Mouse (Mus musculus) liver, embryonic 14.5 days (tissue): ENCODE measurements around the gene Arrdc1. TPM values are rescaled to one million over a fixed set of nuclear protein-coding genes. Genes with fewer than 3 reads are reported as not detected.

Experiments
- ATAC-seq: fragments of 200-750 bp; cut with Nextera tagmentation; 2 replicates; pipeline ENCODE4 v1.8.0; 2017; ENCODE audit warnings: moderate number of reproducible peaks, mild to moderate bottlenecking, moderate library complexity; ENCODE audit not compliant: insufficient read depth
- DNase-seq, 3 experiments: peaks; one replicate each; pipeline ENCODE4 v3.0.0-alpha.2; 2012 to 2013; ENCODE audit warnings: low read depth in 3 of 3, low spot score in 3 of 3
- H3K27ac ChIP-seq: fragments of 300-500 bp; sonication (generic); 2 replicates; pipeline ENCODE4 v1.5.1; 2014; ENCODE audit warnings: moderate library complexity, mild to moderate bottlenecking, control low read depth, inconsistent platforms
- H3K27me3 ChIP-seq: fragments of 300-500 bp; sonication (generic); 2 replicates; pipeline ENCODE4 v1.6.1; 2014; ENCODE audit warnings: mild to moderate bottlenecking, low read length, moderate library complexity; ENCODE audit not compliant: control insufficient read depth, insufficient read depth
- H3K36me3 ChIP-seq: fragments of 300-500 bp; sonication (generic); replicated peaks from 2 replicates; pipeline ENCODE4 v1.6.1; 2014; ENCODE audit warnings: low read depth; ENCODE audit not compliant: control insufficient read depth, insufficient read depth
- H3K4me1 ChIP-seq, 2 experiments: fragments of 200-500 bp in 1 of 2; fragments of 300-500 bp in 1 of 2; sonication (generic) in 1 of 2; replicated peaks; 2 replicates each; pipeline ENCODE4 v1.6.1; 2012 to 2014; ENCODE audit warnings: antibody characterized with exemption in 1 of 2, inconsistent platforms in 1 of 2, low read length in 1 of 2; ENCODE audit not compliant: control insufficient read depth in 2 of 2, insufficient read depth in 2 of 2
- H3K4me2 ChIP-seq: fragments of 300-500 bp; sonication (generic); 2 replicates; pipeline ENCODE4 v1.6.1; 2014; ENCODE audit warnings: low read depth, mild to moderate bottlenecking, control low read depth, moderate library complexity
- H3K4me3 ChIP-seq, 2 experiments: fragments of 200-500 bp in 1 of 2; fragments of 300-500 bp in 1 of 2; sonication (generic) in 1 of 2; 2 replicates each; pipeline ENCODE4 v1.5.1; 2012 to 2014; ENCODE audit warnings: low read depth in 2 of 2, low read length in 2 of 2, mild to moderate bottlenecking in 2 of 2, control low read depth in 1 of 2, inconsistent platforms in 1 of 2, moderate library complexity in 1 of 2; ENCODE audit not compliant: insufficient read depth in 1 of 2
- H3K9ac ChIP-seq: fragments of 300-500 bp; sonication (generic); replicated peaks from 2 replicates; pipeline ENCODE4 v1.6.1; 2014; ENCODE audit warnings: mild to moderate bottlenecking, control low read depth, moderate library complexity
- H3K9me3 ChIP-seq: fragments of 300-500 bp; sonication (generic); 2 replicates; pipeline ENCODE4 v1.6.1; 2016; ENCODE audit warnings: low read length, mixed read lengths; ENCODE audit not compliant: control insufficient read depth
- CTCF ChIP-seq: IDR thresholded peaks from 2 replicates; pipeline ENCODE4 v1.5.1; 2016; ENCODE audit warnings: antibody characterized with exemption, low read depth, control low read depth
- EP300 ChIP-seq: IDR thresholded peaks from 2 replicates; pipeline ENCODE4 v1.6.1; 2016; ENCODE audit warnings: antibody characterized with exemption, low read depth
- WGBS: fragments of 180-500 bp; shearing (Covaris S2); extraction: QIAGEN DNeasy Blood & Tissue Kit; methylation state at CpG from one replicate; pipeline ENCODE4 v1.1.7; 2014; ENCODE audit not compliant: insufficient replicate concordance; 5-methylcytosine and 5-hydroxymethylcytosine counted together
- polyA plus RNA-seq, 2 experiments: library from polyadenylated mRNA; depleted of rRNA in 1 of 2; stranded (reverse) in 1 of 2; unstranded in 1 of 2; fragments of >200 nt; fragmentation: Nextera tagmentation in 1 of 2; extraction: Ambion mirVana in 1 of 2; gene quantifications; 2 replicates each; pipeline versions ENCODE4 v1.2.1 to v1.2.3; 2012 to 2014

Arrdc1 gene
- polyA plus RNA-seq, 2 experiments: 10.9 to 20.8 TPM

DNA sequence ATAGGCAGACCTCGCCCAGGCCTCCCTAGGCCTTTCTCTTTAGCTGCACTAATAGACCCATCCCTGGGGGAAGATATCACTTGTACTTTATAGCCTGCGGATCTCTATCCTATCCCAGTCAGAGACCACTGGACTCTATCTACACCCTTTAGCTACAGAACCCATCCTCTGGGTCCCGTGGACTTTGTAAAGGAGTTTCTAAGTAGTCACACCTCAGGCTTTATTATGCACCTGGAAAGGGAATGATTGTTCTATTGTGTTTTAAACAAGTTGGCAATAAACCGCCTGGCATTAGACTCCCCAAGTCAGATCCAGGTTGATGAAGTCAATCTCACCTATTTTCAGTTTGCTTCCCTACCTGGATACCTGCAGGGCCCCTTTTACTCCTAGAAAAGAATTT, 22.9 kb downstream of the Arrdc1 start:
- H3K4me1 ChIP-seq: no peaks in the 10 kb centered on the region
- H3K4me3 ChIP-seq: no peak overlapping the region
- no peaks in the 10 kb centered on the region for H3K9me3 ChIP-seq
- no peak overlapping the region for H3K27ac ChIP-seq
- DNase-seq (no peak), ATAC-seq (no peak)
- H3K36me3 ChIP-seq: no peaks in the 10 kb centered on the region
- no peak overlapping the region for H3K4me2 ChIP-seq
- no peaks in the 10 kb centered on the region for H3K27me3 ChIP-seq
- no peak overlapping the region for H3K9ac ChIP-seq
- TF ChIP-seq CTCF (no peak), EP300 (no peak)
- WGBS: 82% methylated on average over 4 of the region's 4 CpGs

DNA sequence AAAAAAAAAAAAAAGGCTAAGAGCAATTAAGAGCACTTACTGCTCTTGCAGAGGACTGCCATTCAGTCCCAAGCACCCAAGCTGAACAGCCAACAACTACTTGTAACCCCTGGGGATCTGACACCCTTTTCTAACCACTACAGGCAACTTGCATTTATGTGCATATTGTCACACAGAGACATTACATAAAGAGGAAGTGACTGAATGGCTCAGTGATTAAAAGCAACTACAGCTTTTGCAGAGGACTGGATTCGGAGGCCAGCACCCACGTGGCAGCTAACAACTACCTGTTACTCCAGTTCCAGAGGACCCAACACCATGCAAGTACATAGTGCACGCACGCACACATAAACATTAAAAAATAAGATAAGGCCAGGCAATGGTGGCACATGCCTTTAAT, 24.6 kb downstream of the Arrdc1 start:
- DNase-seq: no peak
- Histone ChIP-seq H3K4me3 (no peak overlapping the region), H3K4me2 (no peak overlapping the region), H3K9me3 (no peaks in the 10 kb centered on the region), H3K27ac (no peak overlapping the region), H3K4me1 (0 out of 4 replicates have a peak, but pooled peaks cover 0 to 2% of the 10 kb centered on the region in 2 experiments), H3K36me3 (no peaks in the 10 kb centered on the region), H3K9ac (no peak overlapping the region), H3K27me3 (no peaks in the 10 kb centered on the region)
- no peak for ATAC-seq
- WGBS: 54% methylated on average over 4 of the region's 4 CpGs
- no peak for TF ChIP-seq EP300
- TF ChIP-seq CTCF: no peak

DNA sequence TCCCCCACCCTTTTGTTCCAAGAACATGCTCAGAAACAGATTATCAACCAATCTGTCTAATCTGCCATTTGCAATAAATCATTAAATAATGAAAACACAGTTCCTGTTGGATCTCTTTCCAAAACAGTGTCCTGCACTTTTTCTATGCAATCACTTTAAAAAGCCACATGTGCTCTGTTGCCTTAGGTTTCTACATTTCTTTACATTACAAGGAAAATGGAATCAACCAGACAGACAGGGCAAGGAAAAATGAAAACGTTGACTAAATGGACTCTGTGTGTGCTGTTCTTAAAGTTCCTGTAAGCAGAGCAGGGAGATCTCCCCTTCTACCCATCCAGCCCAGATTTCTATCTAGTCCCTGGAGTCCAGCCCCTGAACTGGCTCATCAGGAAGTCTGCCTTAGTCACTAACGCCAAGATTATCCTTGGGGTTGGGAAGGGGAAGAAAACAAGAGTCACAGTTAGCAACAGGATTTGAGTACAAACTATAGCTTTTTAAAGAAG, 29.3 kb downstream of the Arrdc1 start:
- Histone ChIP-seq H3K4me3 (no peak overlapping the region), H3K4me1 (peaks cover 0 to 4% of the 10 kb centered on the region in 2 experiments; a peak in 1 of 4 replicates), H3K9me3 (no peaks in the 10 kb centered on the region), H3K27me3 (no peaks in the 10 kb centered on the region), H3K4me2 (no peak overlapping the region), H3K9ac (no peak overlapping the region), H3K27ac (no peak overlapping the region), H3K36me3 (no peaks in the 10 kb centered on the region)
- WGBS: 17% methylated on average over 2 of the region's 2 CpGs
- DNase-seq (no peak), ATAC-seq (no peak)
- no peak for TF ChIP-seq EP300
- TF ChIP-seq CTCF: no peak

DNA sequence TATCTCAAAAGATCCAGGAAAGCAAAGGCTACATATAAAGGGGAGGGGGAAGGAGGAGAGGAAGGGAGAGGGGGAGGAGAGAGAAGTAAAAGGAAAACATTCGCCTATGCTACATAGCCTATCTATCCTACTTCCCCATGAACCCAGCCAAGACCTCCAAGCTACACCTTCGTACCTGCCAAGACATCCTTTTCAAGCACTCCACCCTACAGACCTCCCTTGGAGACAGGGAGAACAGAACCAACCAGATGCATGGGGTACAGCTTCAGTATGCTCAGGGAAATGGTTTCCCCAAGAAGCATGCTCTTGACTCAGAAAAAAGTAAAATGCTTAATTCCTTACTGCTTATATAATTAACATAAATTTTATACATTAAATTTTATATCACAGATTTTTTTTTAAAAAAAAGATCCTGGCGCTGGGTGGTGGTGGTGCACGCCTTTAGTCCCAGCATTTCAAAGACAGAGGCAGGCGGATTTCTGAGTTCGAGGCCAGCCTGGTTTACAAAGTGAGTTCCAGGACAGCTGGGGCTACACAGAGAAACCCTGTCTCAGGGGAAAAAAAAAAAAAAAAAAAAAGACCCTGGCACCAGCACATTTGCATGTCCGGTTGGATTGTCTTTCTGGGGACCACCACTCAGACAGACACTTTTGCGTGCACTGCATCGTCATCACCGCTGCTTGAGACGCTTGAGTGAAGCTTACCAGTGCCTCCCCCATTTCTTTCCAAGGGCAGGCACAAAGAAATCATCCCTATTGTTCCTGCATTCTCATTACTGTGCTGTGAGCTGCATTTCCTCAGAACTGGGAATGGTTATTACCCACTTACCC, 30.0 kb downstream of the Arrdc1 start:
- no peak overlapping the region for H3K4me2 ChIP-seq
- no peak for TF ChIP-seq EP300
- H3K4me1 ChIP-seq: peaks cover 0 to 4% of the 10 kb centered on the region in 2 experiments; a peak in 1 of 4 replicates
- ATAC-seq: no peak
- H3K36me3 ChIP-seq: no peaks in the 10 kb centered on the region
- H3K27ac ChIP-seq: no peak overlapping the region
- H3K27me3 ChIP-seq: no peaks in the 10 kb centered on the region
- H3K9me3 ChIP-seq: no peaks in the 10 kb centered on the region
- WGBS: 78% methylated on average over 11 of the region's 11 CpGs
- H3K9ac ChIP-seq: no peak overlapping the region
- no peak overlapping the region for H3K4me3 ChIP-seq
- no peak for DNase-seq

DNA sequence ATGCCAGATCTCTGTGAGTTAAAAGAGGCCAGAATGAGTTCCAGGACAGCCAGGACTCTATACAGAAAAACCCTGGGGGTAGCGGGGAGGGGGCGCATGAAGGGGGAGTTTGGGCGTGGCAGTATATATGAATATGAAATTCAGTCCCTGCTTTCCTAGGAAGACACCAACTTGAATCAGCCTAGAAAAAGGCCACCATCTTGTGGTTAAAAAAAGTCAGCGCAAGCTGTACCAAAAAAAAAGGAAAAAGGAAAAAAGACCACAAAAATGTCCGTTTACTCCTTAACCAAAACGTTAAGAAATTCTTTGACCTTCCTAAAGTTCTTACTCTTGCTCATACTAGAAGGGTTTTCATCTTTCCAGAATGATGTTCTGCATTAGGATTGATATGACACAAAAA, 32.1 kb downstream of the Arrdc1 start:
- no peak overlapping the region for H3K27ac ChIP-seq

More for the DNA sequence above, 32.1 kb downstream of the Arrdc1 start:
- H3K9ac ChIP-seq: no peak overlapping the region
- H3K4me1 ChIP-seq: peaks cover 0 to 4% of the 10 kb centered on the region in 2 experiments; a peak in 1 of 4 replicates
- TF ChIP-seq EP300: no peak
- no peak for TF ChIP-seq CTCF
- ATAC-seq: no peak
- WGBS: 67% methylated on average over 6 of the region's 6 CpGs
- DNase-seq: no peak
- no peak overlapping the region for H3K4me3 ChIP-seq
- no peaks in the 10 kb centered on the region for H3K27me3 ChIP-seq
- no peaks in the 10 kb centered on the region for H3K36me3 ChIP-seq
- no peaks in the 10 kb centered on the region for H3K9me3 ChIP-seq
- H3K4me2 ChIP-seq: no peak overlapping the region
